Mouse (Mus musculus) CH12.LX (cell line): ENCODE measurements around the gene Macrod2. TPM values are rescaled to one million over a fixed set of nuclear protein-coding genes. Genes with fewer than 3 reads are reported as not detected.
"Not testable (repeated sequence)": the region's sequence is repeated elsewhere in the genome, so short reads cannot be mapped to it uniquely, and the experiment has no call there.

Source experiments
- DNase-seq: peaks from one replicate; pipeline ENCODE4 v3.0.0-alpha.2; 2013; ENCODE audit errors: extremely low read depth
- H3K27ac ChIP-seq: 2 replicates; pipeline ENCODE4 v1.5.1; 2012; ENCODE audit warnings: low read depth, mild to moderate bottlenecking, control low read depth, moderate library complexity; ENCODE audit not compliant: insufficient read depth
- H3K27me3 ChIP-seq: replicated peaks from 2 replicates; pipeline ENCODE3; 2012; ENCODE audit warnings: inconsistent platforms
- H3K36me3 ChIP-seq, 2 experiments: replicated peaks in 1 of 2; 2 replicates each; pipeline versions ENCODE3 to v1.6.1; 2012; ENCODE audit warnings: inconsistent platforms in 1 of 2, low read length in 1 of 2, mild to moderate bottlenecking in 1 of 2, mixed read lengths in 1 of 2, moderate library complexity in 1 of 2; ENCODE audit not compliant: control insufficient read depth in 1 of 2, insufficient read depth in 1 of 2
- H3K4me1 ChIP-seq, 2 experiments: 2 replicates each; pipeline ENCODE4 v1.6.1; 2012; ENCODE audit warnings: inconsistent platforms in 1 of 2, moderate library complexity in 1 of 2; ENCODE audit not compliant: insufficient read depth in 2 of 2, control insufficient read depth in 1 of 2
- H3K4me2 ChIP-seq: 2 replicates; pipeline ENCODE4 v1.6.1; 2012; ENCODE audit warnings: low read depth, mild to moderate bottlenecking, control low read depth; ENCODE audit not compliant: poor library complexity, insufficient read depth, severe bottlenecking
- H3K4me3 ChIP-seq, 3 experiments: fragments of 150-350 bp in 1 of 3; sonication (generic) in 1 of 3; replicated peaks in 1 of 3; 2 replicates each; pipeline versions ENCODE3 to v1.5.1; 2011 to 2012; ENCODE audit warnings: low read depth in 2 of 3, low read length in 2 of 3, mild to moderate bottlenecking in 2 of 3, moderate library complexity in 2 of 3, control low read depth in 1 of 3, improper control_type of control experiment in 1 of 3, inconsistent platforms in 1 of 3, mixed read lengths in 1 of 3; ENCODE audit not compliant: poor library complexity in 1 of 3
- H3K79me2 ChIP-seq: replicated peaks from 2 replicates; pipeline ENCODE4 v1.6.1; 2012; ENCODE audit warnings: mild to moderate bottlenecking, moderate library complexity; ENCODE audit not compliant: control insufficient read depth, poor library complexity, insufficient read depth, severe bottlenecking; ENCODE audit errors: extremely low read depth
- H3K9ac ChIP-seq: 2 replicates; pipeline ENCODE4 v1.6.1; 2012; ENCODE audit warnings: low read depth, mild to moderate bottlenecking, control low read depth, moderate library complexity; ENCODE audit not compliant: insufficient read depth
- H3K9me3 ChIP-seq: replicated peaks from 2 replicates; pipeline ENCODE3; 2012; ENCODE audit warnings: low read length, inconsistent platforms, mixed read lengths
- BHLHE40 ChIP-seq: IDR thresholded peaks from 2 replicates; pipeline ENCODE4 v1.6.1; 2011; ENCODE audit warnings: mild to moderate bottlenecking, low read depth, low read length, improper control_type of control experiment
- CHD1 ChIP-seq: IDR thresholded peaks from 2 replicates; pipeline ENCODE4 v1.6.1; 2012; ENCODE audit warnings: low read depth, low read length, improper control_type of control experiment, inconsistent platforms
- CTCF ChIP-seq, 2 experiments: IDR thresholded peaks in 1 of 2; conservative IDR thresholded peaks in 1 of 2; 2 replicates each; pipeline ENCODE4 v1.5.1; 2011 to 2012; ENCODE audit warnings: low read depth in 2 of 2, low read length in 2 of 2, improper control_type of control experiment in 1 of 2, inconsistent platforms in 1 of 2, mild to moderate bottlenecking in 1 of 2, moderate library complexity in 1 of 2
- EP300 ChIP-seq: IDR thresholded peaks from 2 replicates; pipeline ENCODE4 v1.6.1; 2011; ENCODE audit warnings: low read length, improper control_type of control experiment
- ETS1 ChIP-seq: conservative IDR thresholded peaks from 2 replicates; pipeline ENCODE4 v1.6.1; 2012; ENCODE audit warnings: low read depth, mild to moderate bottlenecking, inconsistent platforms, low read length, improper control_type of control experiment, moderate library complexity
- GABPA ChIP-seq: IDR thresholded peaks from 2 replicates; pipeline ENCODE4 v1.6.1; 2012; ENCODE audit warnings: low read depth, low read length, improper control_type of control experiment, inconsistent platforms; ENCODE audit not compliant: insufficient replicate concordance
- HCFC1 ChIP-seq: IDR thresholded peaks from 2 replicates; pipeline ENCODE4 v1.6.1; 2012; ENCODE audit warnings: low read depth, mild to moderate bottlenecking, inconsistent platforms, low read length, improper control_type of control experiment
- JUN ChIP-seq: IDR thresholded peaks from 2 replicates; pipeline ENCODE4 v1.6.1; 2011; ENCODE audit warnings: low read depth, mild to moderate bottlenecking, low read length, improper control_type of control experiment, moderate library complexity; ENCODE audit not compliant: insufficient read depth
- KAT2A ChIP-seq: IDR thresholded peaks from 2 replicates; pipeline ENCODE4 v1.6.1; 2012; ENCODE audit warnings: low read length, improper control_type of control experiment, inconsistent platforms; ENCODE audit not compliant: insufficient replicate concordance
- MAFK ChIP-seq: IDR thresholded peaks from 2 replicates; pipeline ENCODE4 v1.6.1; 2011; ENCODE audit warnings: low read length, improper control_type of control experiment; ENCODE audit not compliant: insufficient replicate concordance
- MAX ChIP-seq: IDR thresholded peaks from 2 replicates; pipeline ENCODE4 v1.6.1; 2011; ENCODE audit warnings: low read length, improper control_type of control experiment
- MEF2A ChIP-seq: IDR thresholded peaks from 2 replicates; pipeline ENCODE4 v1.6.1; 2014; ENCODE audit warnings: low read depth, mild to moderate bottlenecking, inconsistent platforms, low read length, improper control_type of control experiment, borderline replicate concordance
- MXI1 ChIP-seq: IDR thresholded peaks from 2 replicates; pipeline ENCODE4 v1.6.1; 2011; ENCODE audit warnings: mild to moderate bottlenecking, low read depth, low read length, improper control_type of control experiment
- NELFE ChIP-seq: IDR thresholded peaks from 2 replicates; pipeline ENCODE4 v1.6.1; 2011; ENCODE audit warnings: low read depth, low read length, improper control_type of control experiment
- PAX5 ChIP-seq: IDR thresholded peaks from 2 replicates; pipeline ENCODE4 v1.6.1; 2012; ENCODE audit warnings: low read length, inconsistent platforms, mixed read lengths
- POLR2AphosphoS2 ChIP-seq: IDR thresholded peaks from 2 replicates; pipeline ENCODE4 v1.6.1; 2011; ENCODE audit warnings: low read depth, low read length, improper control_type of control experiment
- RAD21 ChIP-seq: IDR thresholded peaks from 2 replicates; pipeline ENCODE4 v1.6.1; 2011; ENCODE audit warnings: low read depth, mild to moderate bottlenecking, low read length, improper control_type of control experiment, moderate library complexity
- RCOR1 ChIP-seq: conservative IDR thresholded peaks from 2 replicates; pipeline ENCODE4 v1.6.1; 2012; ENCODE audit warnings: low read depth, mild to moderate bottlenecking, inconsistent platforms, low read length, improper control_type of control experiment
- SIN3A ChIP-seq: IDR thresholded peaks from 2 replicates; pipeline ENCODE4 v1.6.1; 2012; ENCODE audit warnings: low read length, improper control_type of control experiment, inconsistent platforms
- SMC3 ChIP-seq: IDR thresholded peaks from 2 replicates; pipeline ENCODE4 v1.6.1; 2011; ENCODE audit warnings: low read depth, low read length, improper control_type of control experiment
- TBP ChIP-seq: conservative IDR thresholded peaks from 2 replicates; pipeline ENCODE4 v1.6.1; 2011; ENCODE audit warnings: low read depth, low read length, improper control_type of control experiment
- TCF12 ChIP-seq: IDR thresholded peaks from 2 replicates; pipeline ENCODE4 v1.6.1; 2014; ENCODE audit warnings: low read depth, mild to moderate bottlenecking, inconsistent platforms, low read length, improper control_type of control experiment
- ZMIZ1 ChIP-seq: IDR thresholded peaks from 2 replicates; pipeline ENCODE4 v1.6.1; 2012; ENCODE audit warnings: low read depth, mild to moderate bottlenecking, inconsistent platforms, low read length, improper control_type of control experiment
- dilution Hi-C: fragments of 300-500 bp; cut with MboI; formaldehyde crosslinking; loops from 2 replicates; pipeline ENCODE4 v1.14.3; 2020; ENCODE audit warnings: low sequenced_read_pairs; ENCODE audit not compliant: extremely low pct_unique_long_range_greater_than_20kb, extremely low pct_ligation_motif_present
- in situ Hi-C: fragments of 300-500 bp; cut with MboI; formaldehyde crosslinking; loops from 3 replicates; pipeline ENCODE4 v1.14.3; 2019; ENCODE audit warnings: low sequenced_read_pairs, low pct_ligation_motif_present, low pct_unique_long_range_greater_than_20kb, mixed read lengths
- polyA plus RNA-seq: library from polyadenylated mRNA; unstranded; fragments of >175 nt; gene quantifications from 2 replicates; pipeline ENCODE4 v1.2.1, GENCODE M21; 2012; ENCODE audit warnings: low read depth; ENCODE audit not compliant: insufficient read length
- total RNA-seq, 2 experiments: library from RNA; depleted of rRNA; stranded (reverse); fragments of 300-350 nt in 1 of 2; fragments of >200 nt in 1 of 2; gene quantifications; 2 replicates each; pipeline ENCODE4 v1.2.3; 2012 to 2014

Macrod2 gene
- total and polyA plus RNA-seq, 3 experiments: not detected

- dilution Hi-C loops (no loop called here), in situ Hi-C loops (no loop called here)
- peaks cover 18% of the 10 kb centered on the region for H3K9me3 ChIP-seq
- H3K9ac ChIP-seq: no peak overlapping the region
- H3K4me1 ChIP-seq: no peaks in the 10 kb centered on the region
- H3K79me2 ChIP-seq: no peaks in the 10 kb centered on the region
- TF ChIP-seq NELFE (no peak), MAFK (no peak), SMC3 (no peak), JUN (no peak), EP300 (no peak), GABPA (no peak), MAX (no peak), BHLHE40 (no peak), ETS1 (no peak), HCFC1 (no peak), KAT2A (no peak), POLR2AphosphoS2 (no peak), PAX5 (no peak), RCOR1 (no peak), CHD1 (no peak), CTCF (conservative IDR thresholded peaks at IDR 0.05 in 1 of 2, IDR thresholded peaks at IDR 0.05 in 1 of 2; ENCODE audit: low read depth in 2 of 2, low read length in 2 of 2) (no peak)
- H3K27me3 ChIP-seq: no peaks in the 10 kb centered on the region
- no peak overlapping the region for H3K4me2 ChIP-seq
- no peak for DNase-seq
- H3K4me3 ChIP-seq: no peak overlapping the region
- no peak overlapping the region for H3K27ac ChIP-seq
- H3K36me3 ChIP-seq: no peaks in the 10 kb centered on the region
These were observed 337.6 kb downstream of the Macrod2 start for GRCm38 (mm10) chr2:140732616-140733183.

DNA sequence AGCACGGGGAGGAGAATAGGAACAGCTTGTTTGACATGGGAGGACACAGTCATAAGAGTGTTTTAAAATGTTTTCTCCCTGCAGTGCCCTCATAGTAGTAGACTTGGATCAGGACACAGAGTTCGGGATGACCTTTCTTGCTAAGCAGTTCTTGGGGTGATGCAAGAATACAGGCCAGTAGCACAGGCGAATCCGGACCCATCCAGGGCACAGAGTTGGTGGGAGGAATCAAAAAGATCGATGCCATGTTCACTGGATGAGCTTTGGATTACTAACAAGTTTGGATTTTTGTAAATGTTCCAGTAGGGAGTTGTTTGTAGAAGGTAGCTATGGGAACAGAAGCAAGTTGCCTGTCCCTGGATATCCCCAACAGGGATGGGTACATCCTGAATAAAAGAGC is 345.4 kb downstream of the Macrod2 start:
- in situ Hi-C loops: no loop called here

GRCm38 (mm10) chr2:140742954-140743353 is 347.8 kb downstream of the Macrod2 start:
- dilution Hi-C loops, H3K4me2 ChIP-seq, H3K4me1 ChIP-seq, H3K4me3 ChIP-seq, H3K27ac ChIP-seq, DNase-seq, H3K27me3 ChIP-seq, H3K9ac ChIP-seq, H3K79me2 ChIP-seq, H3K36me3 ChIP-seq, in situ Hi-C loops: not testable (repeated sequence)
- H3K9me3 ChIP-seq: peaks cover 31% of the 10 kb centered on the region

More for the DNA sequence above, 345.4 kb downstream of the Macrod2 start:
- Histone ChIP-seq H3K9ac (no peak overlapping the region), H3K4me2 (no peak overlapping the region), H3K27ac (no peak overlapping the region), H3K9me3 (peaks cover 19% of the 10 kb centered on the region), H3K4me1 (no peaks in the 10 kb centered on the region), H3K4me3 (no peak overlapping the region), H3K27me3 (no peaks in the 10 kb centered on the region)
- TF ChIP-seq PAX5: no peak
- no peak for TF ChIP-seq ZMIZ1
- TF ChIP-seq TBP: no peak
- no peak for TF ChIP-seq SIN3A
- TF ChIP-seq MEF2A: no peak
- no peak for TF ChIP-seq NELFE
- TF ChIP-seq MXI1: no peak
- no peak for TF ChIP-seq HCFC1
- no peak for TF ChIP-seq TCF12
- TF ChIP-seq RAD21: no peak
- no peak for TF ChIP-seq MAFK
- TF ChIP-seq, all 38 proteins: peak for 0
- dilution Hi-C loops: no loop called here
- H3K79me2 ChIP-seq: no peaks in the 10 kb centered on the region
- H3K36me3 ChIP-seq: no peaks in the 10 kb centered on the region
- DNase-seq: no peak
